Mouse (Mus musculus): Measurements from ENCODE around the gene Pgm5. TPM values are rescaled to one million over a fixed set of nuclear protein-coding genes. Genes with fewer than 3 reads are reported as not detected.

The Pgm5 gene
- total RNA-seq, 1 experiment, result 3.0 TPM

DNA sequence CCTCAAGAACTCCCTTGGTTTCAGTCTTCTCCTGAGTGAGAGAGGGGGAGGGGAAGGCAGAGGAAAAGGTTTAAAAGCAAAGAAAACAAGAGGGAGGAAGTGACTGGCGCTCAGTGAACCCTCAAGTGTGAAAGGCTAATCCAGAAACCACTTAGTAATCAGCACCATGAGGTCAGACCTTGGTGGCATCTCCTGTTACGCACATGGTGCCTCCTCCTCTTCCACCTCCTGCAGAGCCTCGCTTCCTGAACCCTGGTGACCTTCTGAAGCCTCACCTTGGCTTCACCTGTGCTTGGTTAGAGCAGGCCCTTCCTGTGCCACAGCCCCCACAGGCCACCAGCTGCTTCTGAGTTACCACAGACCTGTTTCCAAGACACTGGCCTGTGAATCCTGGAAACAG lies 190.1 kb downstream of the Pgm5 start:
- Histone ChIP-seq H3K4me1 (ENCODE audit: control insufficient read depth in 2 of 2, insufficient read depth in 2 of 2, low read length in 2 of 2, poor library complexity in 1 of 2) (peaks cover 0 to 3% of the 10 kb centered on the region in 2 experiments; a peak in 1 of 4 replicates), H3K36me3 (ENCODE audit: control insufficient read depth, insufficient read depth, low read length, poor library complexity, severe bottlenecking) (no peaks in the 10 kb centered on the region), H3K4me3 (ENCODE audit: insufficient read depth in 1 of 2, low read depth in 1 of 2, low read length in 2 of 2, poor library complexity in 1 of 2, severe bottlenecking in 1 of 2) (no peak overlapping the region), H3K27ac (ENCODE audit: insufficient read depth, low read depth, low read length, poor library complexity, severe bottlenecking) (no peak overlapping the region), H3K9ac (ENCODE audit: insufficient read depth, low read depth, low read length, poor library complexity, severe bottlenecking) (no peak overlapping the region), H3K9me3 (ENCODE audit: control insufficient read depth, insufficient read depth, low read depth, low read length) (no peaks in the 10 kb centered on the region)
- no peak for DNase-seq (ENCODE audit: low read depth, low spot score)
- in situ Hi-C loops (cut with MboI; ENCODE audit: low sequenced_read_pairs in 2 of 2, unreplicated experiment in 2 of 2), result no loop called here
- TF ChIP-seq CHD2 (IDR thresholded peaks at IDR 0.05; ENCODE audit: low read depth, low read length), result no peak

- H3K36me3 ChIP-seq (ENCODE audit: control insufficient read depth, insufficient read depth, low read length, poor library complexity, severe bottlenecking), result no peaks in the 10 kb centered on the region
- no peak for DNase-seq (ENCODE audit: low read depth, low spot score)
- in situ Hi-C loops (cut with MboI; ENCODE audit: low sequenced_read_pairs in 2 of 2, unreplicated experiment in 2 of 2), result no loop called here
- no peaks in the 10 kb centered on the region for H3K9me3 ChIP-seq (ENCODE audit: control insufficient read depth, insufficient read depth, low read depth, low read length)
- H3K4me1 ChIP-seq (ENCODE audit: control insufficient read depth in 2 of 2, insufficient read depth in 2 of 2, low read length in 2 of 2, poor library complexity in 1 of 2), result peaks cover 0 to 3% of the 10 kb centered on the region in 2 experiments; a peak in 1 of 4 replicates
- H3K27ac ChIP-seq (ENCODE audit: insufficient read depth, low read depth, low read length, poor library complexity, severe bottlenecking), result no peak overlapping the region
- H3K9ac ChIP-seq (ENCODE audit: insufficient read depth, low read depth, low read length, poor library complexity, severe bottlenecking), result no peak overlapping the region
- no peak overlapping the region for H3K4me3 ChIP-seq (ENCODE audit: insufficient read depth in 1 of 2, low read depth in 1 of 2, low read length in 2 of 2, poor library complexity in 1 of 2, severe bottlenecking in 1 of 2)
- no peak for TF ChIP-seq HCFC1 (IDR thresholded peaks at IDR 0.05; ENCODE audit: borderline replicate concordance, insufficient read depth, low read length)
- TF ChIP-seq MAFK (IDR thresholded peaks at IDR 0.05; ENCODE audit: insufficient read depth, low read depth, low read length), result no peak
- no peak for TF ChIP-seq ZC3H11A (IDR thresholded peaks at IDR 0.05; ENCODE audit: borderline replicate concordance, low read depth, low read length)
- no peak for TF ChIP-seq ZNF384 (IDR thresholded peaks at IDR 0.05; ENCODE audit: low read depth, low read length)
- no peak for TF ChIP-seq CHD2 (IDR thresholded peaks at IDR 0.05; ENCODE audit: low read depth, low read length)
These were observed 194.1 kb downstream of the Pgm5 start for GRCm38 (mm10) chr19:24667527-24667926.

DNA sequence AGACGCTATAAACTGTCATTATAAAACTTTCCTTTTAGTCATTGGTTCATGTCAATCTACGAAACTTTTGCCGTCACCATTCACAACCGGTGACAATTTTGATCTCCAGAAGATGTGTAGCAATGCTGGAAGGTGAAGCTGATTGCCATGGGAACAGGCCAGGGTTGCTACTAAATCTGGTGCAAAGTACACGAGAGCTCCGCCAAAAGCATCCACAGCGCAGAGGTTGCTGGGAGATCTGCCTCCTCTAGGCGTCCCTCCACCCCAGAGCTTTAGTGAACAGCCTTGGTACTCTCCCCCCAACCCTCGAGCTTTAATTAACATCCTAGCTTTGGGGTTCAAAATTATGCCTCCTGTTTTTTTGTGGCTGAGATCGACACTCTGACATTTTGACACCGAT lies 195.9 kb downstream of the Pgm5 start:
- no peak overlapping the region for H3K27ac ChIP-seq (ENCODE audit: insufficient read depth, low read depth, low read length, poor library complexity, severe bottlenecking)
- no peak overlapping the region for H3K9ac ChIP-seq (ENCODE audit: insufficient read depth, low read depth, low read length, poor library complexity, severe bottlenecking)
- no peak overlapping the region for H3K4me3 ChIP-seq (ENCODE audit: insufficient read depth in 1 of 2, low read depth in 1 of 2, low read length in 2 of 2, poor library complexity in 1 of 2, severe bottlenecking in 1 of 2)
- no peaks in the 10 kb centered on the region for H3K9me3 ChIP-seq (ENCODE audit: control insufficient read depth, insufficient read depth, low read depth, low read length)
- DNase-seq (ENCODE audit: low read depth, low spot score), result no peak
- TF ChIP-seq CHD2 (IDR thresholded peaks at IDR 0.05; ENCODE audit: low read depth, low read length) (no peak), HCFC1 (IDR thresholded peaks at IDR 0.05; ENCODE audit: borderline replicate concordance, insufficient read depth, low read length) (no peak), MAFK (IDR thresholded peaks at IDR 0.05; ENCODE audit: insufficient read depth, low read depth, low read length) (no peak), ZNF384 (IDR thresholded peaks at IDR 0.05; ENCODE audit: low read depth, low read length) (no peak), ZC3H11A (IDR thresholded peaks at IDR 0.05; ENCODE audit: borderline replicate concordance, low read depth, low read length) (no peak)
- H3K36me3 ChIP-seq (ENCODE audit: control insufficient read depth, insufficient read depth, low read length, poor library complexity, severe bottlenecking), result no peaks in the 10 kb centered on the region
- in situ Hi-C loops (cut with MboI; ENCODE audit: low sequenced_read_pairs in 2 of 2, unreplicated experiment in 2 of 2), result no loop called here
- no peaks in the 10 kb centered on the region for H3K4me1 ChIP-seq (ENCODE audit: control insufficient read depth in 2 of 2, insufficient read depth in 2 of 2, low read length in 2 of 2, poor library complexity in 1 of 2)

DNA sequence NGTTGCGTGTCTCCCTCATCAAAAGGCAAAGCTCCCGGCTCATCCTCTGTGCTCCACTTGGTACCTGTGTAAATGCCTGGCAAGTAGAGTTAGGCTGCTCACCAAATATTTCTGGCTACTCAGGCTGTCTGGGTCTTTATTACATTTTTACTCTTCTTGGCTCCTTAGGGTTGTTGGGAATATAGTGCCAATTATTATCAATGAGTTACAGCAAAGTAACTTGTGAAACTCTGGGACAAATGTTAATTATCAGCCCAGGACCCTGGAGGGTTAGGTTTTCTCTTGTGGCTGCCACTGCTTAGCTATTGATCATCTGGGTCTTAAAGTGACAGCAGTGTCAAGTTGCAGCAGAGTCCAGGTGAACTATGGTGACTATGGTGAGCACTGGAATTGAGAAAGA lies 199.3 kb downstream of the Pgm5 start:
- in situ Hi-C loops (cut with MboI; ENCODE audit: low sequenced_read_pairs in 2 of 2, unreplicated experiment in 2 of 2), result no loop called here

GRCm38 (mm10) chr19:24656981-24657380 lies 204.7 kb downstream of the Pgm5 start:
- Histone ChIP-seq H3K4me1 (ENCODE audit: control insufficient read depth in 2 of 2, insufficient read depth in 2 of 2, low read length in 2 of 2, poor library complexity in 1 of 2) (no peaks in the 10 kb centered on the region), H3K27ac (ENCODE audit: insufficient read depth, low read depth, low read length, poor library complexity, severe bottlenecking) (no peak overlapping the region), H3K9me3 (ENCODE audit: control insufficient read depth, insufficient read depth, low read depth, low read length) (no peaks in the 10 kb centered on the region), H3K4me3 (ENCODE audit: insufficient read depth in 1 of 2, low read depth in 1 of 2, low read length in 2 of 2, poor library complexity in 1 of 2, severe bottlenecking in 1 of 2) (no peak overlapping the region), H3K9ac (ENCODE audit: insufficient read depth, low read depth, low read length, poor library complexity, severe bottlenecking) (no peak overlapping the region), H3K36me3 (ENCODE audit: control insufficient read depth, insufficient read depth, low read length, poor library complexity, severe bottlenecking) (no peaks in the 10 kb centered on the region)
- DNase-seq (ENCODE audit: low read depth, low spot score), result no peak
- TF ChIP-seq ZNF384 (IDR thresholded peaks at IDR 0.05; ENCODE audit: low read depth, low read length) (no peak), CHD2 (IDR thresholded peaks at IDR 0.05; ENCODE audit: low read depth, low read length) (no peak), HCFC1 (IDR thresholded peaks at IDR 0.05; ENCODE audit: borderline replicate concordance, insufficient read depth, low read length) (no peak), ZC3H11A (IDR thresholded peaks at IDR 0.05; ENCODE audit: borderline replicate concordance, low read depth, low read length) (no peak), MAFK (IDR thresholded peaks at IDR 0.05; ENCODE audit: insufficient read depth, low read depth, low read length) (no peak)
- in situ Hi-C loops (cut with MboI; ENCODE audit: low sequenced_read_pairs in 2 of 2, unreplicated experiment in 2 of 2), result no loop called here

More for the DNA sequence above, 199.3 kb downstream of the Pgm5 start:
- no peaks in the 10 kb centered on the region for H3K4me1 ChIP-seq (ENCODE audit: control insufficient read depth in 2 of 2, insufficient read depth in 2 of 2, low read length in 2 of 2, poor library complexity in 1 of 2)
- H3K4me3 ChIP-seq (ENCODE audit: insufficient read depth in 1 of 2, low read depth in 1 of 2, low read length in 2 of 2, poor library complexity in 1 of 2, severe bottlenecking in 1 of 2), result no peak overlapping the region
- H3K36me3 ChIP-seq (ENCODE audit: control insufficient read depth, insufficient read depth, low read length, poor library complexity, severe bottlenecking), result no peaks in the 10 kb centered on the region
- no peak for DNase-seq (ENCODE audit: low read depth, low spot score)
- TF ChIP-seq ZNF384 (IDR thresholded peaks at IDR 0.05; ENCODE audit: low read depth, low read length) (no peak), HCFC1 (IDR thresholded peaks at IDR 0.05; ENCODE audit: borderline replicate concordance, insufficient read depth, low read length) (no peak), ZC3H11A (IDR thresholded peaks at IDR 0.05; ENCODE audit: borderline replicate concordance, low read depth, low read length) (no peak), CHD2 (IDR thresholded peaks at IDR 0.05; ENCODE audit: low read depth, low read length) (no peak), MAFK (IDR thresholded peaks at IDR 0.05; ENCODE audit: insufficient read depth, low read depth, low read length) (no peak)
- no peak overlapping the region for H3K27ac ChIP-seq (ENCODE audit: insufficient read depth, low read depth, low read length, poor library complexity, severe bottlenecking)
- H3K9ac ChIP-seq (ENCODE audit: insufficient read depth, low read depth, low read length, poor library complexity, severe bottlenecking), result no peak overlapping the region
- H3K9me3 ChIP-seq (ENCODE audit: control insufficient read depth, insufficient read depth, low read depth, low read length), result no peaks in the 10 kb centered on the region

All from ES-E14 (cell line).